Mouse (Mus musculus) C3H10T1/2 (cell line): ENCODE data around the gene Zfp951. TPM values are rescaled to one million over a fixed set of nuclear protein-coding genes. Genes with fewer than 3 reads are reported as not detected.

ENCODE experiments used
- polyA plus RNA-seq, 2 experiments: library from polyadenylated mRNA; unstranded; fragments of >200 nt; fragmentation: generic; extraction: Trizol; gene quantifications; one replicate each; pipeline ENCODE4 v1.2.1; 2012; ENCODE audit warnings: missing spikeins in 2 of 2

Gene Zfp951
- polyA plus RNA-seq, result under 1 TPM in 1 of 2 experiments, not detected in 1; 0.34 TPM

GRCm38 (mm10) chr5:104859962-104860525, at the start of gene Zfp951:
Zfp951 (minus strand) TSS chr5:104860070.

Other genes with a start within 250 kb of the Zfp951 start
- gene Abcg3, start 122.6 kb upstream of the Zfp951 start, polyA plus RNA-seq, result not detected